Comparison of ENCODE assay signal across 17 mouse cellular contexts in the genomic region with DNA sequence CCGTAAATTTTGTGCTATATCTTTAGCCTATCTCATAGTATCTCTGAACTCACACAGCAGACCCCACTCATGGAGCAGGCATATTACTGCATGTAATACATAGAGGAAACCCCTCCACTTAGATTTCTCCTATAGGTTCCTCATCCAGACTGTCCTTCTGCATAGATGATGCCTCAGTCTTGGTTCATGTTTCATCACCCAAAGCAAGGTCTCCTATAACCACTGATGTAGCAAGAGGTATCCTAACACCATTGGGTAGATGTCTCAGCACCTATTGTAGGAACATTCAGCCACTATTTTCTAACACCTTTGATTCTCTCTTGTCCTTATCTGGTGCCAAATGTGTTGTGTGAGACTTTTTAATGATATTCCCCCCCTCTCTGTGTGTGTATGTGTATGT. TPM values are rescaled to one million over a fixed set of nuclear protein-coding genes. Genes with fewer than 3 reads are reported as not detected.
"Had no signal": no experiment of that assay in that cellular context is flagged by ENCODE, and none has a peak within 500 bp of the region (broad histone marks: within the 10 kb centered on the region; RNA-seq: fewer than 3 reads in every experiment).

No protein-coding gene starts in this region.

- ATAC-seq: lung, postnatal 0 days; midbrain, embryonic 13.5 days; midbrain, embryonic 15.5 days had no signal

- DNase-seq: liver, postnatal 0 days; lung, adult 2 months; lung, postnatal 14 days; lung, postnatal 36 days; retina, postnatal 1 day; right cerebral cortex, adult 18-20 months; right cerebral cortex, postnatal 25 days; right cerebral cortex, postnatal 4 days; spleen, adult 18-20 months; thymus, adult 2 months; thymus, postnatal 25 days; thymus, postnatal 4 days had no signal

RNA-seq across cellular contexts. Expression of gene Retnlg, which starts 0.7 kb away (rescaled TPM):
- total RNA-seq: midbrain, postnatal 0 days had no signal

RNA-seq across cellular contexts. Expression of gene Retnla, which starts 29.4 kb away (rescaled TPM):
- total RNA-seq: midbrain, postnatal 0 days had no signal

RNA-seq across cellular contexts. Expression of gene Retnlb, which starts 55.1 kb away (rescaled TPM):
- total RNA-seq: midbrain, postnatal 0 days; monocyte, adult 5-6 weeks had no signal
